Mouse (Mus musculus) left cerebral cortex, adult 9 months (tissue): ENCODE data around the gene Gm45015.
A peak's percentile ranks its signal among the peaks of the same experiment; 100 is the strongest.
"Not testable (repeated sequence)": the region's sequence is repeated elsewhere in the genome, so short reads cannot be mapped to it uniquely, and the experiment has no call there.

Experiments used
- DNase-seq, 2 experiments: peaks; one replicate each; pipeline ENCODE4 v3.0.0; 2022; ENCODE audit warnings: low spot score in 2 of 2

Gm45015 gene

DNA sequence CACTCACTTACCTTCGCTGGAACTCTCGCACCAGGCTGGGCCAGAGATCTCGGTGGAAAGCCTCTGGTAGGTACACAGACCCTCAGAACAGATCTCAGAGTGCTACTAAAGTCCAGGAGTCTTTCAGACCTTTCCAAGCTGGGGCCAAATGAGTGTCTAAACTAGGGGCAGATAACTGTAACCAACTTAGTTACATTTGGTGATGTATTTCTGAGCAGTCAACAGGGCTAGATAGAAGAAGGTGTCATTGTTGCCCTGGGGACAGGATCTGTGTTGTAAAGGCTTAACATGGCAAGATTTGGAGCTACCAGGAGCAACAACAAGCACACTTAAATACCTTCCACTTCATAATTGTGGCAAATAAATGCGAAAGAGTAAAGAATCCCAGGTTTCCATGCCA lies at the start of gene Gm45015:
Gene Gm45015, minus strand, starts transcription at position 101 of the 400 bp plus-strand sequence.
- no peak for DNase-seq

DNA sequence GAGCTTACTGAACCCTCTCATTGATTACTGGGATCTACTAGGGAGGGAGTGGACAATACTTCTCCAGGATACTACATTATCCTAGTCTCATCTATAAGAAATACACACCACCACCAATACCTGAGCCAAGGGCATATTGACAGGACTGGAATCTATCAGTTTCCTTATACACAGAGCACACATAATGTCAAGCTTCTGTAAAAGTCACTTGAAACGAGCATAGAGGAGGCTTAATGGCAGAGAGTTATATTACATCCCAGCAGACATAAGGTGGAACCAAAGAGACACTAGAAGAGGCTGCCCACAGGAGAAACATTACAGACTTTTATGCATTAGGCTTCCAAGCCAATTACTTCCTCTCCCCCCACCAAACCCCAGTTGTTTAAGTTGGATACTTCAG lies 48.3 kb upstream of the Gm45015 start:
- DNase-seq: no peak

- peak in 1 of 2 experiments; percentile 5 for DNase-seq
Measured at GRCm38 (mm10) chrX:73384419-73384818, 47.8 kb upstream of the Gm45015 start.

DNA sequence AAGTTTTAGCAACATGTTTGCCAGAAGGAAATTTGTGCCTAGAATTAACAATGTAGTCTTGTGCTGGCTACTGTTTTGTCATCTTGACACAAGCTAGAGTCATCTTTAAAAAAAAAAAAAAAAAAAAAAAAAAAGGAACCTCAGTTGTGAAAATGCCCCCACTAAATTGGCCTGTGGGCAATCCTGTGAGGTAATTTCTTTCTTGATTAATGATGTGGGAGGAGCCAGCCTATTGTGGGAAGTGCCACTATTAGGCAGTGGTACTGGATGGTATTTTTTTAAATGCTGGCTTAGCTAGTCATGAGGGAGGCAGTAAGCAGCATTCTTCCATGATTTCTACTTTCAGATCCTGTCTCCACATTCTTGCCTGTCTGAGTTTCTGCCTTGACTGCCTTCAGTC lies 26.7 kb upstream of the Gm45015 start:
- DNase-seq: no peak

- DNase-seq: no peak
Measured at GRCm38 (mm10) chrX:73356719-73357118, 20.1 kb upstream of the Gm45015 start.

DNA sequence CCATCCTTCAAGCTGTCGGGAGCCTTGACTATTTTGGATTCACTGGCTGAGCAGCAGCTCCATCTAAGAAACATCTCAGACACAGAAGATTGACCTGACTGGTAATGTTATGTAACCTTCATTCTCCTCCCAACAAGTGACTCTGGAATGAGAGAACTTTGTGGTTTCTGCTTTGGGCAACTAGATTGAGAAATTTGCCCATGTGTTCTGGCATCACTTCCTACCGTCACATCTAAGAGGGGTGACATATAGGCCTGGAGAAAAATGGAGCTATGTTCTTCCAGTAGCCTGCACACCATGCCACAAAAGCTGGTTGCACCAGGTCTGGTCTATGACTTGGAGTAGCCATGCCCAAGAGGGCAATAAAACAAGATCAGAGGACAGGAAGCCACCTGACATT lies 19.5 kb upstream of the Gm45015 start:
- DNase-seq: no peak

- peak in 1 of 2 experiments; percentile 10 for DNase-seq
Measured at GRCm38 (mm10) chrX:73344346-73344745, 7.7 kb upstream of the Gm45015 start.

- DNase-seq: no peak
Measured at GRCm38 (mm10) chrX:73343802-73344201, 7.2 kb upstream of the Gm45015 start.

DNA sequence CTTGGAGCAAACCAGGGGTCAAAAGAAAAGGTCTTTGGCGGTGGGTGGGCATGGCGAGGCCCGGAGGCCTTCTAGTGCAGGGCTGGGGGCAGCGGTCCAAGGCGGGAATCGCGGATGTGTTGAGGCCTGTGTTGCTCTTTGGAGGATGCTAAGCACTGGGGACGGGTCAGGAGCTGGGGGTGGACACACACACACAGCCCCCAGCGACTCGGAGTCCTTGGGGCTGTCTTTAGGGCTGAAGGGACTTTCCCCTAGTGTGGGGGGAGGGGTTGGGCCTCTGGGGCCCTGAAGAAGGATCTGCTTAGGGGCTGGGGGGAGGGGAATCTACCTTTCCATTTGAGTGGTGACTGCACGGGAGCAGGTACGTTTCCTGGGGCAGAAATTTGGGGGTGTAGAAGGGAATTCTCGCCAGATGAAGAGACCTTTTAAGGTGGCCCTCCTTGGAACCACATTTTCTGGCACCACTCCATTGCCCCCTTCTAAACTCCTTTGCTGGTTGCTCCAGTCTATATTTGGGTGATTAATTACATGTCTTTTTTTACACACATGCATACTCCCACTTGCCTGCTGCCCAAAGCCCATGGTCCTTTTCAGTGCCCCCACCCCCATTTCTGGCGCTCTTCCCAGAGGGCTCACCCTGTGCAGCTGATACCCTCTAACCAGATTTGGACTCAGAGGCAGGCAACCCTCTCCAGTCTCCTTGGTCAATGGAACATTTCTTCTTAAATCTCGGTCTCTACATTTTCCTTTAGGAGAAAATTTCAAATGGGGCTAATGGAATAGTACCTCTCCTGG lies 6.5 kb upstream of the Gm45015 start:
- DNase-seq: no peak

DNA sequence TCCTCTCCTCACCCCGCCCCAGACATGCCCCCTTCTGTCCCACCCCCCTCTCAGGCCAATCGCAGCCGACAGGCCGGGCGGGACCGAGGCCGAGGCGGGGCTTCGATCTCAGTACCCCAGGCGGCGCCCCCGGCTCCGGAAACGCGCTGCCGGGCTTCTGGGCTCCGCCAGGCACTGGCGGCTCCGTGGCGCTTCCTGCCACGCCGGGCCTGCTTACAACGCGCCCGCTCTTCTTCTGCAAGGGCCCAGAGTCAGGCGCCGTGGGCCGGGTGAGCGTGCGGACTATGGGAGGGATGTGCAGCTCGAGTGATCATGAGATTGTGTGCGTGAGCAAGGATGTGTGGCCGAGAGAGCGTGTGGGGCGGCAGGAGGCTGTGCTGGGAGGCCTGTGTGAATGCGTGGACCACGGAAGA lies 5.8 kb upstream of the Gm45015 start, which contains the start of gene Zfp275:
Gene Zfp275, plus strand, starts transcription at position 139 of the 413 bp plus-strand sequence.
- peak in 1 of 2 experiments; percentile 62 for DNase-seq

DNA sequence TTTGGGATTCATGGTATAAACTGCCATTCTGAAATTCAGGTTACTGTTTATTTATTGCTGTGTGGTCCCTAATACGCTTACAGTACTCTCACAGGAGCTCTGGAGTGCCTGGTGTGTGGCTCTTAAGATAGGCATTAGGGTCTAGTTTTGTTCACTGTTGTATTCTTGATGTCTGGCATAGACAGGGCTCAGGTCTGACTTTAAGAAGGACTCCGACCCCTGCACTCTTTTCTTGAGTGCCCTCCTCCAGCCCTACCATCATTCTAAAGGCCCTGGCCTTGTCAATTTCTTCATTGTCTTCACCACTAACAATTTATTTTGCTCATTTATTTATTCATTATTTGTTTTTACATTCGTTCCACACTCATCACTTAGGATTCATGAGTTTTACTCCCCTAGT lies 5.4 kb upstream of the Gm45015 start:
- DNase-seq: no peak

DNA sequence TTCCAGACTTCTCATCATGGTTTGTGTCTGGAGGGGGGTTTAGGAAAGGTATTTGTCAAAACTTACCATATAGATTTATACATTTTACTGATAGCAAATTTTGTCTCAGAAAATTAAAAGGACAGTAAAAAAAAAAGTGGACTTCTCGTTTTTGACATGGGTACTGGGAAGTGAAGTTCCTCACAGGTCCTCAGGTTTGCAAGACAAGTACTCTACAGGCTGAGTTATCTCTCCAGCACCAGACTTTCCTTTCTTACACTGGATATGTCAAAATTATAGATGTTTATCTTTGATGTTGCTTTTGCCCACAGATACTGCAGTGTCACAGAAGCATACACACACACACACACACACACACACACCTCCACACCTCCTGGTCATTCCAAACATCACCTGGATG lies 4.8 kb upstream of the Gm45015 start:
- DNase-seq: no peak

DNA sequence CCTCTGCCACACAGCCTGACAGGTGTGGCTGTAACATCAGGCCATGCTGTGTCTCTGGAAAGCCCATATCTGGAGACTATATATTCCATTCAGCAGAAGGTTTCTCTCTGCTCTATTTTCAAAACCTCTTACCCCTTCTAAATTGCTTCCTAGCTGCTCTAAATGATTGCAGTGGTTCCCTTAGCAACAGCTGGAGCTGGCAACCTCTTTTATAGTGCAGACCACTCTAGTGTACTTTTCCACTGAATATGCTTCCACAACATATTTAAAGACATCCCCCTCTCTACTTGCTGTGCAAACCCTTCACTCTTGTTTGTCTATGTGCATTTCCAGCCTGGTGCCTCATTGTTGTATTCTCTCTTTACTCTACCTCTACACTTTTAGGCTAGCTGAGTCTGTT lies 3.1 kb downstream of the Gm45015 start:
- DNase-seq: no peak

GRCm38 (mm10) chrX:73327215-73327614 lies 9.4 kb downstream of the Gm45015 start:
- DNase-seq: no peak

- DNase-seq: no peak
Measured at GRCm38 (mm10) chrX:73321029-73321428, 15.6 kb downstream of the Gm45015 start.

GRCm38 (mm10) chrX:73312522-73312921 lies 24.1 kb downstream of the Gm45015 start:
- peak in 1 of 2 experiments; percentile 41 for DNase-seq

GRCm38 (mm10) chrX:73295745-73296144 lies 40.9 kb downstream of the Gm45015 start:
- DNase-seq: not testable (repeated sequence)

DNA sequence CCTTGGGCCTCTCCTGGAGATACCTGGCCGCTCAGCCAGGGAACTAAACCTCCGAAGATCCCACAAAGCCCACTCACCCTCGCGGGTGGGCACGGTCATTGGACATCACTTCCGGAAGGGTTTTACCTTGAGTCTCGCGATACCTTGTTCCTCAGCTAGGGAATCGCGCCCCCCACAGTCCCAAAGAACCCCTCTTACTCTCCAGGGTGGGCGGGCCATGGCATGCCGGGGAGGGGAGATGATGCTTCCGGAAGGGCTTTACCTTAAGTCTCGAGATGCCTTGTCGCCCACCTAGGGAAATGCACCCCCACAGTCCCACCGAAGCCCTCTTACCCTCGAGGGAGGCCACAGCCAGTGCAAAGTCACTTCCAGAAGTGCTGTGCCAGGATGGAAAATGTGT lies 43.8 kb downstream of the Gm45015 start, which contains the start of the genes Xlr5a and Xlr5c:
Gene Xlr5a, minus strand, starts transcription at position 101 of the 400 bp plus-strand sequence.
Gene Xlr5c, minus strand, starts transcription at position 101 of the 400 bp plus-strand sequence.
- DNase-seq: not testable (repeated sequence)
